Mouse (Mus musculus) erythroblast, embryonic 14.5 days (primary cell): Measurements from ENCODE around the gene Prps1l3.

Experiments
- GATA1 ChIP-seq: IDR thresholded peaks from 2 replicates; pipeline ENCODE4 v1.6.1; 2012; ENCODE audit warnings: low read length, inconsistent platforms, mixed read lengths
- TAL1 ChIP-seq: IDR thresholded peaks from 3 replicates; pipeline ENCODE4 v1.6.1; 2012; ENCODE audit warnings: low read length, inconsistent platforms, mixed read lengths

DNA sequence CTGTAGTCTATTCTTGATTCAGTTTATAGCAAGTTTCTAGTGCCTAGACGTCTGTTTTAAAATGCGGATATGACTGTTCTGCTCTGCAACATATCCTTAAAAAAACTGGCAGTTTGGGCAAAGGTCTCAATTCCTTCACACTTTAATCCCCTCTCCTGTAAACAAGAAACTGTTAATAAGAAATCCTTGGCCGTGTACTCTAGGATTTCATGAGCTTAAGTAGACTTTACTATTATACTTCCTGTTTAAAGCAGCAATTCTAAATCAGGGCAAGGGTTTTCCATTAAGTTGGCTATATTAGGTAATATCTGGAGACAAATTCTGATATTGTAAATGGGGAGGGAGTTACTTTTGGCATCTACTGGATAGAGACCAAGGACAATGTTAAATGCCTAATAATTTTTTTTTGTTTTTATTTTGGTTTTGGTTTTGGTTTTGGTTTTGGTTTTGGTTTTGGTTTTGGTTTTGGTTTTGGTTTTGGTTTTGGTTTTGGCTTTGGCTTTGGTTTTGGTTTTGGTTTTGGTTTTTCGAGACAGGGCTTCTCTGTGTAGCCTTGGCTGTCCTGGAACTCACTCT lies 25.8 kb upstream of the Prps1l3 start:
- no peak for TF ChIP-seq GATA1
- no peak for TF ChIP-seq TAL1
